Mouse (Mus musculus) midbrain, embryonic 11.5 days (tissue): ENCODE results near the gene Eva1b. TPM values are rescaled to one million over a fixed set of nuclear protein-coding genes. Genes with fewer than 3 reads are reported as not detected.

ENCODE experiments used
- ATAC-seq: fragments of 200-750 bp; cut with Nextera tagmentation; 2 replicates; pipeline ENCODE4 v1.8.0; 2017; ENCODE audit warnings: moderate TSS enrichment, moderate library complexity; ENCODE audit not compliant: low FRiP score
- DNase-seq: peaks from one replicate; pipeline ENCODE4 v3.0.0; 2015; ENCODE audit warnings: low spot score; ENCODE audit errors: missing footprints
- H3K27ac ChIP-seq: fragments of 300-500 bp; sonication (generic); 2 replicates; pipeline ENCODE4 v1.5.1; 2014; ENCODE audit warnings: low read depth, low read length
- H3K27me3 ChIP-seq: fragments of 300-500 bp; sonication (generic); 2 replicates; pipeline ENCODE4 v1.6.1; 2014; ENCODE audit warnings: mild to moderate bottlenecking, low read length, moderate library complexity, mixed read lengths; ENCODE audit not compliant: control insufficient read depth, insufficient read depth
- H3K36me3 ChIP-seq: fragments of 300-500 bp; sonication (generic); 2 replicates; pipeline ENCODE4 v1.6.1; 2014; ENCODE audit warnings: mild to moderate bottlenecking, low read length, moderate library complexity, mixed read lengths; ENCODE audit not compliant: control insufficient read depth, insufficient read depth
- H3K4me1 ChIP-seq: fragments of 300-500 bp; sonication (generic); 2 replicates; pipeline ENCODE4 v1.6.1; 2014; ENCODE audit warnings: low read length; ENCODE audit not compliant: control insufficient read depth, insufficient read depth
- H3K4me2 ChIP-seq: fragments of 300-500 bp; sonication (generic); 2 replicates; pipeline ENCODE4 v1.6.1; 2014; ENCODE audit warnings: mild to moderate bottlenecking, moderate library complexity
- H3K4me3 ChIP-seq: fragments of 300-500 bp; sonication (generic); 2 replicates; pipeline ENCODE4 v1.5.1; 2014; ENCODE audit warnings: low read depth, low read length
- H3K9ac ChIP-seq: fragments of 300-500 bp; sonication (generic); 2 replicates; pipeline ENCODE4 v1.6.1; 2014; ENCODE audit warnings: low read length
- H3K9me3 ChIP-seq: fragments of 300-500 bp; sonication (generic); 2 replicates; pipeline ENCODE4 v1.6.1; 2016; ENCODE audit warnings: low read length; ENCODE audit not compliant: control insufficient read depth
- WGBS: fragments of 180-500 bp; shearing (Covaris S2); extraction: QIAGEN DNeasy Blood & Tissue Kit; methylation state at CpG from one replicate; pipeline ENCODE4 v1.1.7; 2014; 5-methylcytosine and 5-hydroxymethylcytosine counted together
- polyA plus RNA-seq: library from polyadenylated mRNA; unstranded; fragments of >200 nt; fragmentation: Nextera tagmentation; extraction: Ambion mirVana; gene quantifications from 2 replicates; pipeline ENCODE4 v1.2.1, GENCODE M21; 2014

The Eva1b gene
- polyA plus RNA-seq, 1 experiment from 2014 or later, result 24.8 TPM

DNA sequence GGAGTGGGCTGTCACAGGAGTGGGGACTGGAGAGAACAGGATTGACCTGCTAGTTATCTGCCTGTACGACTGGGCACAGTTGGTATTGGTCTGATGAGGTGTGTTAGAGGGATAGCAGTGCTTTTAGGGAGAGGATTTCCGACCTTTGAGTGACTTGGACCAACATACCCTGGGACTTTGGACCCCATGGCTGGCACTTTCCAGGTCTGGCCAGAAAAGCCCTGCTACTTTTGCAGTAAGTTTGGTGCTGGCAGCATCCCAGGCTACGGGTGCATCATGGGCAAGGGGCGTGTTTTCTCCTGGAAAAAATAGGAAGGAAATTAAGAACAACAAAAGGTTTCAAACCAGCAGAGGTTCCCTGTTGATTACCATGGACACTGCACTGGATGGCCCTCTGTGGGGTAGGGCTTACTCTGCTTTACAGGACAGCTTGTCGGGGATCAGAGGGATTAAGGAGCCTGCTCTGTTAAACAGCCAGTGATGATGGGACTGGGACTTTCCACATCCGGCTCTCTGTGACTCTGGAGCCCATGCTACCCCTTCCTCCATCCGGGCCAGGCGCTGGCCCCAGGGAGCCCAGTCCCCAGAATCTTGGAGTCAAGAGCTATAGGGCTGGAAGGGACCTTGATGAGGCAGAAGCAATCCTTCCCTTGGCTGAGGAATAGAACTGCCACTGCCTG, 39.3 kb upstream of the Eva1b start:
- Histone ChIP-seq H3K9me3 (no peaks in the 10 kb centered on the region), H3K4me3 (no peak overlapping the region), H3K27me3 (no peaks in the 10 kb centered on the region), H3K36me3 (no peaks in the 10 kb centered on the region), H3K27ac (no peak overlapping the region), H3K9ac (0 out of 2 replicates have a peak overlapping the region, but pooled peaks have one; percentile 5), H3K4me2 (no peak overlapping the region), H3K4me1 (peaks cover 34% of the 10 kb centered on the region)
- no peak for ATAC-seq
- peak; percentile 86 for DNase-seq
- 30% methylated on average over 8 of the region's 8 CpGs for WGBS

GRCm38 (mm10) chr4:126109613-126110373, 37.8 kb upstream of the Eva1b start:
- H3K4me2 ChIP-seq, result no peak overlapping the region
- ATAC-seq (no peak), DNase-seq (peak; percentile 81)
- H3K36me3 ChIP-seq, result no peaks in the 10 kb centered on the region
- H3K4me1 ChIP-seq, result peaks cover 28% of the 10 kb centered on the region
- no peaks in the 10 kb centered on the region for H3K9me3 ChIP-seq
- 80% methylated on average over 10 of the region's 10 CpGs for WGBS
- H3K27me3 ChIP-seq, result no peaks in the 10 kb centered on the region
- no peak overlapping the region for H3K4me3 ChIP-seq
- no peak overlapping the region for H3K27ac ChIP-seq
- H3K9ac ChIP-seq, result no peak overlapping the region

- no peaks in the 10 kb centered on the region for H3K27me3 ChIP-seq
- ATAC-seq (peak; percentile 24), DNase-seq (peak; percentile 82)
- H3K4me1 ChIP-seq, result peaks cover 24% of the 10 kb centered on the region
- no peaks in the 10 kb centered on the region for H3K9me3 ChIP-seq
- H3K36me3 ChIP-seq, result no peaks in the 10 kb centered on the region
- H3K27ac ChIP-seq, result peak overlapping the region; percentile 20; the same call in 1 of the 2 replicates
- H3K4me3 ChIP-seq, result no peak overlapping the region
- 0 out of 2 replicates have a peak overlapping the region, but pooled peaks have one; percentile 6 for H3K4me2 ChIP-seq
- WGBS, result 18% methylated on average over 12 of the region's 12 CpGs
- H3K9ac ChIP-seq, result peak overlapping the region; percentile 27; the same call in 1 of the 2 replicates
Observed at GRCm38 (mm10) chr4:126110374-126111152, 37.0 kb upstream of the Eva1b start.

DNA sequence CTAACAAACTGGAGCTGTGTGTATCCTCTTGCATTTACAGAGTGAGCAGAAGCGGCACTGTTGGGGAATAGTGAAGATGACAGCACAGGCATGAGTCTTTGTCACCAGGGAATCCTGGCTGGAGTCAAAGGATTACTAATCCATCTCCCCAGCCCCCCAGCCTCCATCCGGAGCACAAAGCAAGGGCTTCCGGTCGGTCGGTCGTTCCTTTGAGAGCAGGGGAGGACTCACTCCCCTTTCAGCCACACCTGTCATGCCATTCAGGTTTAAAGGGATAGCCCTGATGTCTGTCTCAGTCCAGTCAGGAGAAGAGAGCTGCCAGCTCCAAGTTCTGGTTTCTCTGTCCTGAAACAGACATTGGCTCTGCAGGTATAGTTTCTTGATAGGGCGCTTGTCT, 36.4 kb upstream of the Eva1b start:
- Histone ChIP-seq H3K27me3 (no peaks in the 10 kb centered on the region), H3K4me2 (no peak overlapping the region), H3K36me3 (no peaks in the 10 kb centered on the region), H3K9me3 (no peaks in the 10 kb centered on the region), H3K4me3 (no peak overlapping the region), H3K27ac (peak overlapping the region; percentile 20; the same call in 1 of the 2 replicates), H3K9ac (peak overlapping the region; percentile 27; the same call in 1 of the 2 replicates), H3K4me1 (peaks cover 24% of the 10 kb centered on the region)
- 17% methylated on average over 7 of the region's 7 CpGs for WGBS
- DNase-seq (peak; percentile 84), ATAC-seq (no peak)

DNA sequence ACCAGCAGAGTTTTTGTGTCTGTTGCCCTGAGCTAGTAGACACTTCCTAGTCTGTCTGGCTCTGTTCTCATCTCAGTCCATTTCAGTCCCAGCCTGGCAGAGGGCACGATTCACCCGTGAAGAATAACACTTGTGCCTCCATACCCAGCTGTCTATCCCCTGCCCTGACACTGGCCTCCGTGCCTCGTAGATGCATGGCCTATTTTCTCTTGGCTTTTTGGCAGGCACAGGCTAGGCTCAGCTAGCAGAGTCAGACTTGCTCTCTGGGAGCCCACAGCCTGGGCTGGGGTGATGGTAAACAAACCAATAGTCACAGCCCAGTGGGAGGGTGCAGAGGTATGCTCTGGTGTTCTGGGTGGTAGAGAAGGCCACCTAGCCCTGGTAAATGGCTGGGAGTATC, 34.3 kb upstream of the Eva1b start:
- 77% methylated on average over 4 of the region's 4 CpGs for WGBS
- DNase-seq (no peak), ATAC-seq (no peak)
- H3K4me1 ChIP-seq, result peaks cover 16% of the 10 kb centered on the region
- H3K9me3 ChIP-seq, result no peaks in the 10 kb centered on the region
- no peak overlapping the region for H3K4me2 ChIP-seq
- H3K4me3 ChIP-seq, result no peak overlapping the region
- no peak overlapping the region for H3K9ac ChIP-seq
- H3K27ac ChIP-seq, result no peak overlapping the region
- no peaks in the 10 kb centered on the region for H3K36me3 ChIP-seq
- no peaks in the 10 kb centered on the region for H3K27me3 ChIP-seq

GRCm38 (mm10) chr4:126113943-126114342, 33.6 kb upstream of the Eva1b start:
- WGBS, result 22% methylated on average over 6 of the region's 6 CpGs
- Histone ChIP-seq H3K4me2 (no peak overlapping the region), H3K9ac (no peak overlapping the region), H3K4me3 (no peak overlapping the region), H3K9me3 (no peaks in the 10 kb centered on the region), H3K4me1 (peaks cover 13% of the 10 kb centered on the region), H3K27ac (no peak overlapping the region), H3K27me3 (no peaks in the 10 kb centered on the region), H3K36me3 (no peaks in the 10 kb centered on the region)
- ATAC-seq (no peak), DNase-seq (peak; percentile 91)

- Histone ChIP-seq H3K27me3 (no peaks in the 10 kb centered on the region), H3K9me3 (no peaks in the 10 kb centered on the region), H3K4me3 (no peak overlapping the region), H3K27ac (no peak overlapping the region), H3K9ac (no peak overlapping the region), H3K4me2 (no peak overlapping the region), H3K36me3 (no peaks in the 10 kb centered on the region), H3K4me1 (peaks cover 10% of the 10 kb centered on the region)
- ATAC-seq, result no peak
- WGBS, result 92% methylated on average over 9 of the region's 9 CpGs
- DNase-seq, result peak; percentile 68
Observed at GRCm38 (mm10) chr4:126115411-126115810, 32.1 kb upstream of the Eva1b start.

- 0 out of 2 replicates have a peak, but pooled peaks cover 2% of the 10 kb centered on the region for H3K36me3 ChIP-seq
- no peak overlapping the region for H3K4me3 ChIP-seq
- H3K4me1 ChIP-seq, result peaks cover 4% of the 10 kb centered on the region
- no peak overlapping the region for H3K27ac ChIP-seq
- H3K9me3 ChIP-seq, result no peaks in the 10 kb centered on the region
- H3K4me2 ChIP-seq, result no peak overlapping the region
- ATAC-seq (no peak), DNase-seq (peak; percentile 8)
- WGBS, result 86% methylated on average over 6 of the region's 6 CpGs
- no peaks in the 10 kb centered on the region for H3K27me3 ChIP-seq
- no peak overlapping the region for H3K9ac ChIP-seq
Observed at GRCm38 (mm10) chr4:126115871-126116521, 31.5 kb upstream of the Eva1b start.
